Mouse (Mus musculus): Measurements from ENCODE around the gene Olfr434.
"Not testable (repeated sequence)": the region's sequence is repeated elsewhere in the genome, so short reads cannot be mapped to it uniquely, and the experiment has no call there.

The Olfr434 gene

DNA sequence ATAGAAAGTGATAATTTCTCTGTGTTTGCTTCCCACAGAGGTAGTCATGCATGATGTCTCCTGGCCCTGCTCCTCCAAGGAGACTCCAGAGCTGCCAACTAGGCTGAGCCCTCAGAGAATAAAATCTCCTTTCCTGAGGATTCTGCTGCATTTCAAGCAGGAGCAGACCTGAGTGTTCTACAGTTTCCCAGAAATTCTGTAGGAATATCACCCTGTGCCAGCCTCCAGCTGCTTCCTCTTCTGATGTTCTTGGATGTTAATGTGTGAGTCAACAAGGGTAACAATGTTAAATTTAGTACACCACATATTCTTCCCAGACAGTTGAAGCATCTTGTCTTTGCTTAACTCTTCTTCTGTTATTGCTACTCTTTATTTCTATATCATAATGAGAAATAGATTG lies at the start of gene Olfr434:
Gene Olfr434, plus strand, starts transcription at position 149 of the 400 bp plus-strand sequence.
- DNase-seq (ENCODE audit: low read depth, low spot score) = not testable (repeated sequence)

DNA sequence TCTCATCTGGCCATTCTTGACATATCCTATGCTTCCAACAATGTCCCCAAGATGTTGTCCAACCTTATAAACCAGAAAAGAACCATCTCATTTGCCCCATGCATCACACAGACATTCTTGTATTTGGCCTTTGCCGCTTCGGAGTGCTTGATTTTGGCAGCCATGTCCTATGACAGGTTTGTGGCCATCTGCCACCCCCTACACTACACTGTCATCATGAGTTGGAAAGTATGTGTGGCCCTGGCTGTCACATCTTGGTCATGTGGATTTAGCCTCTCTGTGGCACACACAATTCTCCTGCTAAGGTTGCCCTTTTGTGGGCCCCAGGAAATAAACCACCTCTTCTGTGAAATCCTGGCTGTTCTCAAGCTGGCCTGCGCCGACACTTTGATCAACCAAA lies 45.6 kb upstream of the Olfr434 start:
- no peak for DNase-seq (ENCODE audit: low read depth, low spot score)

DNA sequence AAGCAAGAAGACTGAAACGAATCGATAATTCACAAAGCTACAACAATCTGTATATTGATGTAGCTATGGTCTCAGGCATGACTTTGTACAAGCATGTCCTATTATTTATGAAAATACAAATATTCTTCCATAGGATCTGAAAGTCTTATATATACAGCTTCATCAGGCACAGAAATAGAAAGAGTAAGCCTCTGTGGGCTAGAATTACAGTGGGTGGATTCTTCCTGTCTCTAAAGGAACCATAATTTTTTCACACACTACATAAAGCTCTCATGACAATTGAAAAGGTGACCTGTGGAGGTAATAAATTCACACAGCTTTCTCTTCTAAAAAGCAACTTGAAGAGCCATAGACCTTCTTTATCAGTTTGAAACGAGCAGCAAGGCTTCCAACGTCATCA lies 41.0 kb upstream of the Olfr434 start, which contains the start of gene Olfr13:
Gene Olfr13, plus strand, starts transcription at position 301 of the 400 bp plus-strand sequence.
- DNase-seq (ENCODE audit: low read depth, low spot score) = no peak

DNA sequence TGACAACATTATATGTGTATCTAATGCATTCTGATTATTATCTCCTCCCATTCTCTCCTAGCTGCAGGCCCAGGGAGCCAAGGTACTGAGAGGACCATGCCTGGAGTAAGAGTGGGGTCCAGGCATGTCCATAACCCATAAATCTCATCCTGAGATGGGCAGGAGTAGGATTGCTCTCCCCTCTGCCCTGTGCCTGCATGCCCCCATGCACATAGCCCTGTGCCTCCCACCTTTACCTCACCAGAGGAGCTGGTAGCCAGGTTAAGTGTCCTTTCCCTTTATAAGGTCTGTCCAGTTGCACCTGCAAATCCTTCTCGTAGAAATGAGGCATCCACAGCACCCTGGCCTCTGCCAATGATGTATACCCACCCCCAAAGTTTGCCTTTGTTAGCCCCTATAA lies 34.7 kb upstream of the Olfr434 start:
- no peak for DNase-seq (ENCODE audit: low read depth, low spot score)

DNA sequence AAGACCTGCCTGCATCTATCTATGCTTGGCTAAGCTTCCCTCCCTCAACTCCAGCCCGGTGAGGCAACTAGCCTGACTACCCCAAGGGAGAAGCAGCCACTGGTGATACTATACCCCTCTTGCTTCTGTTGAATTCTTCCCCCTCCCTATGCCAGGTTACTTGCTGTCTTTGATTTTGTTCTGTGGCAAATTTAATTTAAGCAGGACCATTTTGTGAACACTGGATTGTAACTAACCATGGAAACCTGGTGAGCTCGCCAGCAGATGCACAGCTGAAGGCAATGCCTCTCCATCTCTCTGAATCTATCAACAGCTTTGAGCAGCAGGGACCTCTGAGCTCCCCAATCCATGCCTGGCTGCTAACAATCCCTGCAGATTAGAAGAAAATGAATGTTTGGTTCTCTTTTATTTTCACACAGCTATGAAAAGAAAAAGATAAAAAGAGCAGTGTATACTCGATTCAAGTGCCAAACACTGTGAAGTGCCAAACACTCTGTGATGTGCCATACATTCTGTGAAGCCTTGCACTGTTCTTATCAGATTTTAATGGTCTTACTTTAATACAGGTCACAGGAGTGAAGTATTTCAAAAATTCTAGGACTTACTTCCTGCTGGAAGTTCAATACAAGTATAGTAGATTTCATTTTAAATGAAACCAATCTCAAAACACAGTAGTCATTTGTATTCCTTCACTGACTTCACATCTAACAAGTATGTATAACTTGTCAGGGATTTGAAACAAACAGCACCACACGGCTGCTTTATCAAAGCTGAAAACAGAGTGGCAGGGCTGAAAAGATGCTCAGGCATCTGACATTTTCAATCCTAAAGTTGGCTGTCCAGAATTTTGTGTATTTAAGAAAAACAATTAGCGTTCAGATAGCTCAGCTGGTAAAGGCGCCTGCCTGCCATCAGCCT lies 34.0 kb upstream of the Olfr434 start:
- DNase-seq (ENCODE audit: low read depth, low spot score) = no peak

DNA sequence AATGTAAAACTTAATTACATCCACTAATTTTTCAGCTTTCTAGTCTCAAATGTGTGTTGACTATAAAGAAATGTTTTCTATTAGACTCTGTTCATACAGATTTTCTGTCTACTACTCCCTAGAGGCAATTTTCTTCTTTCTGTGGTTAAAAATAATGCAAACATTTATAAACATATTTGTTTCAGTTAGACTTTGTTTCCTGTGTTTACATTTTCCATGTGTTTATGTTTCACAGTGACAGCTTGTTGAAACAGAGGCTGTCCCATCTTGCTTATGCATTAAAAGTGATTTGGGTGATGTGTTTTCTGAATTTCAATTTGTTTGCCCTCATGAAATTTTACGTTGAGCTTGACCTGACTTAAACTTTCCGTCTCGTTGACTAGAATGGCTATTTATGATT lies 21.8 kb upstream of the Olfr434 start:
- no peak for DNase-seq (ENCODE audit: low read depth, low spot score)

DNA sequence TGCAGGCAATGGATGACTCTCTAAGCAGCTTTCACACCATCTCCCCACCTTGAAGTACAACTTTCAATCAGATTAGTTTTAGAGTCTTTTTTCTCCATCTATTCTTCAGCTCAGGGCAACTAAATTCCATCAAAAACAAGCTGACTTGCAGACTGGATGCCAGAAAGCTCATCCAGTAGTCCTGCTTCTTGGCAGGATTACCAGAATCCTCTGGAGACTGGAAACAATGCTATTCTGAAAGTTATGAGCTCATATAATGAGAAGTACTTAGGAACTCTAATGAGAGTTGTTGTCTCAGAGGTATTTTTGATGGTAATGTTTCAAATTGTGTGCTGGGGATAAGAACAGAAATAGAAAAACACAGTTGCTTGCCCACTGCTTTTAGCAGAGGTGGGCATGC lies 16.0 kb upstream of the Olfr434 start, which contains the start of gene Olfr435:
Gene Olfr435, plus strand, starts transcription at position 366 of the 400 bp plus-strand sequence.
- no peak for DNase-seq (ENCODE audit: low read depth, low spot score)

DNA sequence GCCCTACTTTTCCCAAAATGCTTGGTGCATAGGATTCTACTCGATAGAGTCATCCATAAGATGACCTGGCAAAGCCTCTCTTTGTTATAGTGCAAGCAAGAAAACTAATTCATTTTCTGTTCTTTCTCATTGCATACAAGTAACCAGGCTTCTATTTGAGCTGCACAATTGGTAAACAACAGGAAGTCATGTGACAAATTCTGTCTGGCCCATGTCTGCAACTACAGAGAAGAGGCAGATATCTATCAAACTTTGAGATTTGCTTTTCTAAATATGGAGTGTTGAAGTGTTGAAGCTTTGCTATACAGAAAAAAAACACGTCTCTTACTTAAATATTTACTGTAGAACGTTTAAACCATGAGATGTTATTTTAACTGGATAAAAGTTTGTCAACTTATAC lies 14.7 kb upstream of the Olfr434 start:
- no peak for DNase-seq (ENCODE audit: low read depth, low spot score)

DNA sequence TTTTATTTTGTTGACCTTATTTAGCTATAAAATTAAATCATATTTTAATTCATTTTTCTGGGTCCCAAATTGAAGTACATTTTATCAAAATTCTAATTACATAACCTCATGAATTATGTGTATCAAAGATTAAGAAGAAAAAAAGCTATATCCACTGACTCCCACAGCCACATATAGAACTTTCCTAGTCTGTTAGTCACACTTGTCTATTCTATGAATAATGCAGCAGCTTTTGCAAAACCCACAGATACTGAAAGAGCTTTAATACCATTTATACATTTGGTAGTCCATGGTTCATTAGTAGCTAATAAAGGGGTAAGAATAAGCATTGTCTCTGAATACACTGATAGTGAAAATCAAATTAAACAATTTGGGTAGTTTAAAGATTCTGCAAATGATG lies 10.0 kb upstream of the Olfr434 start:
- DNase-seq (ENCODE audit: low read depth, low spot score) = no peak

DNA sequence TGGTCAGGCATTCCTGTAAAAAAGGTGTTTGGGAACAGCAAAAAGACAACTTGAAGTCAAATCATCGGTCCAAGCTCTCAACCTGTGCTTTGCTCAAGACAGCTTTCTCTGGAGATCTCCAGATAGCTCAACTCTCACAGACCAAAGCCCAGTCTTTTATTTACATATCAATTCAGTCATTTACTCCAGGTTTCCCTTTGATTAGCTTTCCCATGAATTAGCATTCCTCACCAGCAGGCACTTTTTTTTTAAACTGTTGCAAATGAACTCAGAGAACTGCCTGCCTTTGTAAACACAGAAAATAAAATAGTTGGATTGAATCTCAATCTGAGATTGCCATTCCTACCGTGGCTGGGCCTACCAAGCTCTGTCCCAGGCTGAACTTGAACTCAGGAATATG lies 7.5 kb upstream of the Olfr434 start:
- peak; percentile 76 for DNase-seq (ENCODE audit: low read depth, low spot score)

DNA sequence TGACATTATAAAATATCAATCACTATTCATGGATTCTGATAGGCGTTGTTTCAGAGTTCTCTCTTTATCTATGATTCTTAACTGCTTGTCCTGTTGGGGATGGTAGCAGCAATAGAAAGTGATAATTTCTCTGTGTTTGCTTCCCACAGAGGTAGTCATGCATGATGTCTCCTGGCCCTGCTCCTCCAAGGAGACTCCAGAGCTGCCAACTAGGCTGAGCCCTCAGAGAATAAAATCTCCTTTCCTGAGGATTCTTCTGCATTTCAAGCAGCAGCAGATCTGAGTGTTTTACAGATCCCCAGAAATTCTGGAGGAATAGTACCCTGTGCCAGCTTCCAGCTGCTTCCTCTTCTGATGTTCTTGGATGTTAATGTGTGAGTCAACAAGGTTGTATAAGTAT lies 18.4 kb downstream of the Olfr434 start, which contains the start of gene Olfr47:
Gene Olfr47, plus strand, starts transcription at position 275 of the 400 bp plus-strand sequence.
- not testable (repeated sequence) for DNase-seq (ENCODE audit: low read depth, low spot score)

DNA sequence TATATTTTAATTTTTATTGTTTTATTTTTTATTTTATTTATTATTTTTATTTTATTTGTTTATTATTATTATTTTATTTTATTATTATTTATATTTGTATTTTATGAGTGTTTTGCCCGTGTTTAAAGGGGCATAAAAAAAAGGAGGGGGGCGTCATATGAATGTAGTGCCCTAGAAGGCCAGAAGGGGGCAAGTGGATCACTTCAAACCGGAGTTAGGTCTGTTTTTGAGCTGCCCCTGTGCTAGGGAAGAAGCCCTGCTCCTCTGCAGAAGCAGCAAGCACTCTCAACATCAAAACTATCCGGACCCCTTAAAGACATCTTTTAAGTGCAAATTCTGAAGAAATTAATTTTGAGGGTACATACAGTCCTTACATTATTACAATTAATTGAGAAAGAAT lies 29.2 kb downstream of the Olfr434 start:
- DNase-seq (ENCODE audit: low read depth, low spot score) = peak; percentile 49

DNA sequence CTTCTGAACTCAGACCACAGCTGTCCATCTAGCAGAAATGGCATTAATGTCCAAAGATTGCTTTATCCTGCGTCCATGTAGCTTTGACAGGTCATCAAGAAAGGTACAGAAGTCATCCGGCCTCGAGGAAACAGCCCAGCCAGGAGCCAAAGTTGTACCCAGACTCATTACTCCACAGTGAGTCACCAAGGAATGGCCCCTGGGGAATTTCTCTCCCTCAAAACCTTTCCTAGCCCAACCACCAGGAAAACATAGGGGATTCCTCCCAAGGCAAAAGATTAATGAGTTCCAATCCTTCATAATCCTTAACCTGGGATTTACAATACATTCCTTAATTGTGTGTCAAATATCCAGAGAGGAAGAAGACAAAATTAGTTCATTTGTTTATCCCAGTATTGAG lies 34.6 kb downstream of the Olfr434 start:
- DNase-seq (ENCODE audit: low read depth, low spot score) = no peak

DNA sequence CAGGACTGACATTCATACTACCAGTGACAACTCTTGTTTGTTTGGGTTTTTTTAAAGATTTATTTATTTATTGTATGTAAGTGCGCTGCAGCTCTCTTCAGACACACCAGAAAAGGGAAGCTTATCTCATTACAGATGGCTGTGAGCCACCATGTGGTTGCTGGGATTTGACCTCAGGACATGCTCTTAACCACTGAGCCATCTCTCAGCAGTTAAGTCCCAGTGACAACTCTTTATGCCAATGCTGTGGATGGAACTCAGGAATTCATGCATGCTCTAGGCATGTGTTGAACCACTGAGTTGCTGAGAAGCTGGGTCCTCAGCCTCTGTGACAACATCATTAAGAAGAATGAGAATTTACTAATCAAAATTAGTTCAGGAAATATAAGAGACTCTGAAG lies 40.2 kb downstream of the Olfr434 start:
- no peak for DNase-seq (ENCODE audit: low read depth, low spot score)

DNA sequence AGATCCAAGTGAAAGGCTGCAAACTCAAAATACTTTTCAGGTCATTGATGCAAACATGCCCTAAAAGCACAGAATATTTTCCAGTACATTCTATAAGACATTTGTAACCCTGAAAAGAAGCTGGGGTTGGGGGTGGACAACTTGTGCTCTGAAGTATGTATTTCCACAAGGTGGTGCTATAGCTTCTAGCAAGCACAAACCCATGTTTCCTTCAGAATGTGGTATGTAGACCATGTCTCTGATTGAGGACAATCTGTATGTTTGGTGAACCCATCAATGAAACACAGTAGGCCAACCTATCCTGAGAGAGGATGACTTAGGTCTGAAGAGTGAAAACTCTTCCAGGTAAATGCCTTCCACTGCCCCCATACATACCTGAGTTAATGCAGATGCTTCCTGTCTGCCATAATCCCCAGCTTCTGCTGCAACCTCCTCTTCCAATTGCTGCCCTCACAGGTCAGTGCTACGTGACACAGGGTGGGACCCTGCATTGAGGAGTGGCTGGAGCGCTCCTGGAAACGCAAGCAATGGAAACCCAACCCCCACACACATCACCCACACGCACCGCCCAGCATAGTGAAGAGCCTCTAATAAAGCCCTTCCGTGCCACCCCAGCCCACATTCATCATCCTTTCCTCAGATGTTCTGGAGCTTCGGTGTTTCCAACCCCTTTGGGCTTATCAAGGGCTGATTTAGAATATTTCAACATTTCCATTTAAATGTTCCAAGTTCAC lies 41.5 kb downstream of the Olfr434 start:
- peak; percentile 26 for DNase-seq (ENCODE audit: low read depth, low spot score)

DNA sequence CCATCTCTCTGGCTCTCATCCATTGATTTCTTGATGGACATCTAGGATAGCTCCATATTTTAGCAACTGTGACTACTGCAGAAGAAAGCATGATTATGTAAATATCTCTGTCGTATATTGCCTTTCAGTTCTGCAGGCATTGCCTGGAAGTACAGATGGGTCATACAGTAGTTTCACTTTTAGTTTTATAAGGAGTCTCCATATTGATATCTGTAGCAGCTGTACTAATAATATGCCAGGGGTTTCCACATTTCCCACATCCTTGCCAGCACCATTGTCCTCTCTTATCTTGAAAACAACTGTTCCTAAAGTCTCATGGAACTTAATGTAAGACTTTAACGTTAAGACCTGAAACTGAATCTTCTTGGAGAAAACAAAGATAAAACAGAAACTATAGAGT lies 47.9 kb downstream of the Olfr434 start:
- DNase-seq (ENCODE audit: low read depth, low spot score) = no peak

DNA sequence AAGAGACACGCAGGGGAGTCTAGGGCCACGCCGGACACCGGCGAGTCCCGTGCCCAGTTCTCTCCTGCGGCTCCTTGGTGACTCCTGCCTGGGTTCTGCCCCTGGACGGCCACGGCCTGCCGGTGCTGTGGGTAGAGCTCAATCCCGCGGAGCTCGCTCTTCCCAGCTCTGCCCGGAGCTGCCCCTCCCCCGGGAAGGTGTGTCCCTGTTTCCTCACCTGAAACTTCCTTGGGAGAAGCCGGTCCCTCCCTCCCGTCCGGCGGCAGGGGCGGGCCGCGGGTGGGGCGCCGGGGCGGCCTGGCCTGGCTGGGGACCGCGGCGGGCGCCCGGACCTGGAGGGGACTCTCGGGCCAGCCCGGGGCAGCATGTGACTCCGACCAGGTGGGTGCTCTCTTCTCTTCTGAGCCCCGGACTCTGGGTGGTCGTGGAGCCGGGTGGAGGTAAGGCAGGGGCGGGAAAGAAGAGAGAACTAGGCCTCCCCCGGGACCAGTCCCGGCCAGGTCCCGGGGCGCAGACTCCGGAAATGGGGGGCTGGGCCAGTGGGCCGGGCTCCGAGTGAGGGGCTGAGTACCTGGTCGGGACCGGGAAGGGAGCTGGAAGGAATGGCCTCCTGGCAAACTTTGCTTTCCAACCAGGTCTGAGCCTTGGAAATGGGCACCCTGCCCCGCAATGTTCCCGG lies 52.7 kb downstream of the Olfr434 start, which contains the start of gene Arhgef5:
Gene Arhgef5, plus strand, starts transcription at position 220 of the 679 bp plus-strand sequence.
- peak; percentile 49 for DNase-seq (ENCODE audit: low read depth, low spot score)

DNA sequence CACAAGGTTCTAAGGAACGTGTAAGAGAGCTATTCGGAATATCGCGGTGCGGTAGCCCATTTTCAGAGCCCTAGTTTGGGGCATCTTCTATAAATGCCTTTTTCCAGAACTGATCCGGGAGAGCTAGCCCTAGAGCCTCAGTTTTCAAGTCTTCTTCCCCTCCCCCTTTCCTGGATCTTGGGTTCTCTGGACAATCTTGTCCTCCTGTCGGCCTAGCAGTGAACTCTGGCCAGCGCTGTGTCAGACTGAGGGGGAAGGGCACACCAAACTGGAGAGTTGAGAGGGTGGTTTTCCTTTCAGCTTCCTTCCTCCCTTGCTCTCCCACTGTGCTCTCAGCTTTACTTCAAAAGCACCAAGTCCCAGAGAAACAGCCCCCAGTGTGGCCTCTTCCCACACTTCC lies 53.5 kb downstream of the Olfr434 start:
- peak; percentile 42 for DNase-seq (ENCODE audit: low read depth, low spot score)
